Mouse (Mus musculus) midbrain, embryonic 16.5 days (tissue): ENCODE measurements around the gene Kcng3. TPM values are rescaled to one million over a fixed set of nuclear protein-coding genes. Genes with fewer than 3 reads are reported as not detected.

Experiments
- polyA plus RNA-seq: library from polyadenylated mRNA; unstranded; fragments of >200 nt; fragmentation: Nextera tagmentation; extraction: Ambion mirVana; gene quantifications from 2 replicates; pipeline ENCODE4 v1.2.1, GENCODE M21; 2015

Kcng3 gene
- polyA plus RNA-seq, 1 experiment from 2014 or later, result 0.10 TPM

Other genes with a start within 250 kb of the Kcng3 start
- gene Cox7a2l, start 114.6 kb downstream of the Kcng3 start, polyA plus RNA-seq, result 179 and 191 TPM in 2 replicates
- gene Mta3, start 74.3 kb upstream of the Kcng3 start, polyA plus RNA-seq, result 27.2 and 34.5 TPM in 2 replicates
- gene Haao, start 216.1 kb upstream of the Kcng3 start, polyA plus RNA-seq, result 0.23 TPM in 1 of 2 replicates, not detected in the other